Mouse (Mus musculus): ENCODE measurements around the gene Fam181a. TPM values are rescaled to one million over a fixed set of nuclear protein-coding genes. Genes with fewer than 3 reads are reported as not detected.

Fam181a gene
- polyA plus RNA-seq, 1 experiment from 2014 or later = 4.5 TPM

DNA sequence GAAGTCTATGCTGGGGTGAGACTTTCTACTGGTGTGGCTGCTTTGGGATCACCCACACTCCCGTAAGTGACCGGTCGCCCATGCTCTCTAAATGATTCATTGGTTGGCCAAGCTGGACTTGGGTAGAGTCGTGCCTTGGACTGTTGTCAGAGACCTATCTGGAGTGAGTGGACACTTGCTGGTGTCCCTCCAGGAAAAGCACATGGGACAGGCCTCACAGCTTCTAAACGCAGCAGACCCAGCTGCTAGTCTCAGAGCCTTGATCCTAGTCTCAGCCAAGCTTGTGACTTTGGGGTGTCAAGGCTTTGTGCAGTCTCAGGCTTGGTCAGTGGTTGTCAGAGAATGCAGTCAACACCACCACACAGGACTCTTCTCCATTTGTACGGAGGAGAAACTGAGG lies 42.0 kb downstream of the Fam181a start:
- no peaks in the 10 kb centered on the region for H3K27me3 ChIP-seq (ENCODE audit: control insufficient read depth, insufficient read depth, low read length)
- no peak overlapping the region for H3K27ac ChIP-seq (replicated peaks; ENCODE audit: low read depth, low read length)
- H3K4me1 ChIP-seq (ENCODE audit: control insufficient read depth, insufficient read depth, low read length) = no peaks in the 10 kb centered on the region
- ATAC-seq (replicated peaks; ENCODE audit: insufficient number of reproducible peaks, low FRiP score, low TSS enrichment, low read depth) (no peak), DNase-seq (ENCODE audit: low spot score) (no peak)
- H3K9ac ChIP-seq (replicated peaks; ENCODE audit: low read length) = no peak overlapping the region
- H3K4me3 ChIP-seq (ENCODE audit: low read depth, low read length) = no peak overlapping the region
- WGBS = 94% methylated on average over 6 of the region's 6 CpGs
- no peaks in the 10 kb centered on the region for H3K36me3 ChIP-seq (replicated peaks; ENCODE audit: control insufficient read depth, insufficient read depth, low read depth, low read length)
- no peak overlapping the region for H3K4me2 ChIP-seq (ENCODE audit: low read depth, low read length)
- H3K9me3 ChIP-seq (replicated peaks; ENCODE audit: control insufficient read depth, low read length) = no peaks in the 10 kb centered on the region

GRCm38 (mm10) chr12:103353538-103353937 lies 42.8 kb downstream of the Fam181a start:
- H3K4me3 ChIP-seq (ENCODE audit: low read depth, low read length) = no peak overlapping the region
- ATAC-seq (replicated peaks; ENCODE audit: insufficient number of reproducible peaks, low FRiP score, low TSS enrichment, low read depth) (no peak), DNase-seq (ENCODE audit: low spot score) (peak; percentile 15)
- no peak overlapping the region for H3K4me2 ChIP-seq (ENCODE audit: low read depth, low read length)
- H3K27me3 ChIP-seq (ENCODE audit: control insufficient read depth, insufficient read depth, low read length) = no peaks in the 10 kb centered on the region
- H3K9ac ChIP-seq (replicated peaks; ENCODE audit: low read length) = no peak overlapping the region
- H3K9me3 ChIP-seq (replicated peaks; ENCODE audit: control insufficient read depth, low read length) = no peaks in the 10 kb centered on the region
- H3K27ac ChIP-seq (replicated peaks; ENCODE audit: low read depth, low read length) = no peak overlapping the region
- 14% methylated on average over 5 of the region's 5 CpGs for WGBS
- no peaks in the 10 kb centered on the region for H3K4me1 ChIP-seq (ENCODE audit: control insufficient read depth, insufficient read depth, low read length)
- H3K36me3 ChIP-seq (replicated peaks; ENCODE audit: control insufficient read depth, insufficient read depth, low read depth, low read length) = no peaks in the 10 kb centered on the region

- Histone ChIP-seq H3K4me2 (ENCODE audit: low read depth, low read length) (no peak within 1 kb of the TSS), H3K9me3 (replicated peaks; ENCODE audit: control insufficient read depth, low read length) (no peaks in the 10 kb centered on the region), H3K36me3 (replicated peaks; ENCODE audit: control insufficient read depth, insufficient read depth, low read depth, low read length) (no peaks in the 10 kb centered on the region), H3K4me1 (ENCODE audit: control insufficient read depth, insufficient read depth, low read length) (no peaks in the 10 kb centered on the region), H3K27me3 (ENCODE audit: control insufficient read depth, insufficient read depth, low read length) (no peaks in the 10 kb centered on the region), H3K9ac (replicated peaks; ENCODE audit: low read length) (no peak within 1 kb of the TSS), H3K4me3 (ENCODE audit: low read depth, low read length) (no peak within 1 kb of the TSS), H3K27ac (replicated peaks; ENCODE audit: low read depth, low read length) (no peak within 1 kb of the TSS)
- no peak for DNase-seq (ENCODE audit: low spot score)
- ATAC-seq (replicated peaks; ENCODE audit: insufficient number of reproducible peaks, low FRiP score, low TSS enrichment, low read depth) = no peak
- WGBS = 78% methylated on average over 14 of the region's 14 CpGs
Observed at GRCm38 (mm10) chr12:103355746-103356414, 45.1 kb downstream of the Fam181a start, which contains the start of gene Asb2. Gene Asb2 (minus strand): TSS chr12:103356001.

GRCm38 (mm10) chr12:103356415-103356748 lies 45.6 kb downstream of the Fam181a start:
- no peak overlapping the region for H3K4me3 ChIP-seq (ENCODE audit: low read depth, low read length)
- no peaks in the 10 kb centered on the region for H3K27me3 ChIP-seq (ENCODE audit: control insufficient read depth, insufficient read depth, low read length)
- H3K36me3 ChIP-seq (replicated peaks; ENCODE audit: control insufficient read depth, insufficient read depth, low read depth, low read length) = no peaks in the 10 kb centered on the region
- H3K27ac ChIP-seq (replicated peaks; ENCODE audit: low read depth, low read length) = no peak overlapping the region
- DNase-seq (ENCODE audit: low spot score) = no peak
- no peak overlapping the region for H3K4me2 ChIP-seq (ENCODE audit: low read depth, low read length)
- WGBS = 92% methylated on average over 4 of the region's 4 CpGs
- ATAC-seq (replicated peaks; ENCODE audit: insufficient number of reproducible peaks, low FRiP score, low TSS enrichment, low read depth) = no peak
- no peak overlapping the region for H3K9ac ChIP-seq (replicated peaks; ENCODE audit: low read length)
- H3K4me1 ChIP-seq (ENCODE audit: control insufficient read depth, insufficient read depth, low read length) = no peaks in the 10 kb centered on the region
- no peaks in the 10 kb centered on the region for H3K9me3 ChIP-seq (replicated peaks; ENCODE audit: control insufficient read depth, low read length)

DNA sequence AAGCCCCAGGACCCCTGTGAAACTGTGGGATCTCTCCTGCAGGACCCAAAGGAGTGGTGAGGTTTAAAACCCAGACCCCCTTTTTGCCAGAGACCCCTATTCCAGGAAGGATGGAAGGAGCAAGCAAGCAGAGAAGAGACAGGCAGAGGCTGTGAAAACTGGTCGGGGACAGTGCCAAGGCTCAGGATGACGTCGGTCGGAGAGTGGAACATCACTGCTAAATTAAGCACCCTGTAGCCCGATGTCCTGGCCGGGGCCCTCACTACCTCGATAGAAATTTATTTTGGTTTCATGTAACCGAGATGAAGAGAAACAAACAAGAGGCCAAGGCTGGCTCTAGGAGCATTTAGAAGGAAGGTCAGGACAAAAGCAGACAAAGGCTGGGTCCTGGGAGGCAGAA lies 47.4 kb downstream of the Fam181a start:
- ATAC-seq (replicated peaks; ENCODE audit: insufficient number of reproducible peaks, low FRiP score, low TSS enrichment, low read depth) (no peak), DNase-seq (ENCODE audit: low spot score) (no peak)
- H3K9ac ChIP-seq (replicated peaks; ENCODE audit: low read length) = no peak overlapping the region
- no peaks in the 10 kb centered on the region for H3K27me3 ChIP-seq (ENCODE audit: control insufficient read depth, insufficient read depth, low read length)
- H3K4me2 ChIP-seq (ENCODE audit: low read depth, low read length) = no peak overlapping the region
- no peaks in the 10 kb centered on the region for H3K36me3 ChIP-seq (replicated peaks; ENCODE audit: control insufficient read depth, insufficient read depth, low read depth, low read length)
- H3K27ac ChIP-seq (replicated peaks; ENCODE audit: low read depth, low read length) = no peak overlapping the region
- H3K4me1 ChIP-seq (ENCODE audit: control insufficient read depth, insufficient read depth, low read length) = no peaks in the 10 kb centered on the region
- no peak overlapping the region for H3K4me3 ChIP-seq (ENCODE audit: low read depth, low read length)
- 68% methylated on average over 8 of the region's 8 CpGs for WGBS
- no peaks in the 10 kb centered on the region for H3K9me3 ChIP-seq (replicated peaks; ENCODE audit: control insufficient read depth, low read length)

GRCm38 (mm10) chr12:103358951-103359801 lies 48.4 kb downstream of the Fam181a start:
- H3K27ac ChIP-seq (replicated peaks; ENCODE audit: low read depth, low read length) = no peak overlapping the region
- H3K9ac ChIP-seq (replicated peaks; ENCODE audit: low read length) = no peak overlapping the region
- H3K4me1 ChIP-seq (ENCODE audit: control insufficient read depth, insufficient read depth, low read length) = no peaks in the 10 kb centered on the region
- 46% methylated on average over 4 of the region's 4 CpGs for WGBS
- DNase-seq (ENCODE audit: low spot score) = no peak
- no peaks in the 10 kb centered on the region for H3K9me3 ChIP-seq (replicated peaks; ENCODE audit: control insufficient read depth, low read length)
- no peak overlapping the region for H3K4me3 ChIP-seq (ENCODE audit: low read depth, low read length)
- no peaks in the 10 kb centered on the region for H3K36me3 ChIP-seq (replicated peaks; ENCODE audit: control insufficient read depth, insufficient read depth, low read depth, low read length)
- H3K27me3 ChIP-seq (ENCODE audit: control insufficient read depth, insufficient read depth, low read length) = no peaks in the 10 kb centered on the region
- peak; percentile 44; the same call in 1 of the 2 replicates for ATAC-seq (replicated peaks; ENCODE audit: insufficient number of reproducible peaks, low FRiP score, low TSS enrichment, low read depth)
- no peak overlapping the region for H3K4me2 ChIP-seq (ENCODE audit: low read depth, low read length)

- 87% methylated on average over 8 of the region's 8 CpGs for WGBS
- ATAC-seq (replicated peaks; ENCODE audit: insufficient number of reproducible peaks, low FRiP score, low TSS enrichment, low read depth) (no peak), DNase-seq (ENCODE audit: low spot score) (no peak)
- Histone ChIP-seq H3K9me3 (replicated peaks; ENCODE audit: control insufficient read depth, low read length) (no peaks in the 10 kb centered on the region), H3K4me1 (ENCODE audit: control insufficient read depth, insufficient read depth, low read length) (no peaks in the 10 kb centered on the region), H3K27ac (replicated peaks; ENCODE audit: low read depth, low read length) (no peak overlapping the region), H3K9ac (replicated peaks; ENCODE audit: low read length) (no peak overlapping the region), H3K4me3 (ENCODE audit: low read depth, low read length) (no peak overlapping the region), H3K27me3 (ENCODE audit: control insufficient read depth, insufficient read depth, low read length) (no peaks in the 10 kb centered on the region), H3K36me3 (replicated peaks; ENCODE audit: control insufficient read depth, insufficient read depth, low read depth, low read length) (no peaks in the 10 kb centered on the region), H3K4me2 (ENCODE audit: low read depth, low read length) (no peak overlapping the region)
Observed at GRCm38 (mm10) chr12:103360812-103361211, 50.0 kb downstream of the Fam181a start.

Data from embryonic facial prominence, embryonic 11.5 days (tissue).